Mouse (Mus musculus): ENCODE data around the gene Edn1. TPM values are rescaled to one million over a fixed set of nuclear protein-coding genes. Genes with fewer than 3 reads are reported as not detected.

The Edn1 gene
- polyA plus RNA-seq, 1 experiment from 2014 or later: 2.8 TPM

DNA sequence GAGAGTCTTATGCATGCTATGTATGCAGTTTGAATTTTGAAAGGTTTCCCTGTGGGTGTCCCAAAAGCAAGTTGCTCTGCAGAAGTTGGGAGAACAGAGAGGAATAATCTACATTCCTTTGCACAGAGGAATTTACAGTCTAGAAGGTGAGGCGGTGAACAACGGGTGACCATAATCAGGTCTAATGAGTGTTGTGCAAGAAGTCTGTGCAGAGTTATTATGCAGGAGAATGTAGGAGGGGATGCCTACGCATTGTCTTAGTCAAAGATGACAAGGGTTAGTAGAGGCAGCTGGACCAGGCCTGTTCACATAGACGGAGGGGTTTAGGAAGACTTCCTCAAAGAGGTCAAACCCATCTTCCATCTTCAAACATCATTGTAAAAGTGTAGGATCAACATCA is 14.5 kb upstream of the Edn1 start:
- Histone ChIP-seq H3K4me3 (replicated peaks; ENCODE audit: low read depth, low read length) (no peak overlapping the region), H3K4me1 (ENCODE audit: control insufficient read depth, insufficient read depth, low read length) (no peaks in the 10 kb centered on the region), H3K36me3 (ENCODE audit: control insufficient read depth, insufficient read depth, low read length) (no peaks in the 10 kb centered on the region), H3K4me2 (ENCODE audit: low read length) (no peak overlapping the region), H3K9me3 (ENCODE audit: control insufficient read depth, low read length) (no peaks in the 10 kb centered on the region), H3K9ac (replicated peaks; ENCODE audit: low read length) (no peak overlapping the region), H3K27ac (replicated peaks; ENCODE audit: low read depth, low read length) (no peak overlapping the region), H3K27me3 (ENCODE audit: control insufficient read depth, insufficient read depth, low read length) (no peaks in the 10 kb centered on the region)
- ATAC-seq (ENCODE audit: low FRiP score, low TSS enrichment) (no peak), DNase-seq (no peak)
- WGBS: 96% methylated on average over 4 of the region's 4 CpGs

GRCm38 (mm10) chr13:42292593-42292992 is 8.7 kb upstream of the Edn1 start:
- no peaks in the 10 kb centered on the region for H3K27me3 ChIP-seq (ENCODE audit: control insufficient read depth, insufficient read depth, low read length)
- ATAC-seq (ENCODE audit: low FRiP score, low TSS enrichment): no peak
- no peak for DNase-seq
- H3K4me3 ChIP-seq (replicated peaks; ENCODE audit: low read depth, low read length): no peak overlapping the region
- H3K27ac ChIP-seq (replicated peaks; ENCODE audit: low read depth, low read length): no peak overlapping the region
- H3K9me3 ChIP-seq (ENCODE audit: control insufficient read depth, low read length): no peaks in the 10 kb centered on the region
- H3K4me1 ChIP-seq (ENCODE audit: control insufficient read depth, insufficient read depth, low read length): 0 out of 2 replicates have a peak, but pooled peaks cover 2% of the 10 kb centered on the region
- 81% methylated on average over 5 of the region's 5 CpGs for WGBS
- H3K9ac ChIP-seq (replicated peaks; ENCODE audit: low read length): no peak overlapping the region
- H3K4me2 ChIP-seq (ENCODE audit: low read length): no peak overlapping the region
- H3K36me3 ChIP-seq (ENCODE audit: control insufficient read depth, insufficient read depth, low read length): no peaks in the 10 kb centered on the region

- peaks cover 13% of the 10 kb centered on the region for H3K4me1 ChIP-seq (ENCODE audit: control insufficient read depth, insufficient read depth, low read length)
- H3K4me2 ChIP-seq (ENCODE audit: low read length): no peak overlapping the region
- H3K4me3 ChIP-seq (replicated peaks; ENCODE audit: low read depth, low read length): no peak overlapping the region
- H3K9ac ChIP-seq (replicated peaks; ENCODE audit: low read length): no peak overlapping the region
- H3K36me3 ChIP-seq (ENCODE audit: control insufficient read depth, insufficient read depth, low read length): no peaks in the 10 kb centered on the region
- peaks cover 10% of the 10 kb centered on the region; the same call in 1 of the 2 replicates for H3K27me3 ChIP-seq (ENCODE audit: control insufficient read depth, insufficient read depth, low read length)
- H3K27ac ChIP-seq (replicated peaks; ENCODE audit: low read depth, low read length): no peak overlapping the region
- 75% methylated on average over 8 of the region's 8 CpGs for WGBS
- ATAC-seq (ENCODE audit: low FRiP score, low TSS enrichment) (no peak), DNase-seq (no peak)
- no peaks in the 10 kb centered on the region for H3K9me3 ChIP-seq (ENCODE audit: control insufficient read depth, low read length)
Observed at GRCm38 (mm10) chr13:42298302-42298701, 3.0 kb upstream of the Edn1 start.

DNA sequence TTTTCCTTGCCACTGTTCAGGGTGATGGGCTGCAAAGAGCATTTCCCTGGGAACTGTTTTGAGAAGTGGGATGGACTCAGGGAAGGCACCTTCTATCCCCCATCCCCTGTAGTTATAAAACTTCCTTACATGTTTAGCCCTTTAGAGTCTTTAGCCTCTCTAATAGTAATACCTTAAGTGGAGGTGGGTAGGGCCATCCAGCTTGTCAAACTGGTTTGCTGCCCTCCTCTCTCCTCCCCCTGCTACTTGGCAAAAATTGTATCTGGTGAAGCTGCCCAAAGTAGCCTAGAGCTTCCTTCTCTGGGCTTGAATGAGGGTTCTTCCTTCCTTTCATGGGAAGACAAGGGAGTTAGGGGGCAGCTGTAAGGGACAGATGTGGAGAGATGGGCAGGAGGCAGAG is 2.5 kb upstream of the Edn1 start:
- H3K27ac ChIP-seq (replicated peaks; ENCODE audit: low read depth, low read length): no peak overlapping the region
- H3K4me2 ChIP-seq (ENCODE audit: low read length): no peak overlapping the region
- H3K4me1 ChIP-seq (ENCODE audit: control insufficient read depth, insufficient read depth, low read length): peaks cover 11% of the 10 kb centered on the region
- DNase-seq: no peak
- H3K9me3 ChIP-seq (ENCODE audit: control insufficient read depth, low read length): no peaks in the 10 kb centered on the region
- no peak for ATAC-seq (ENCODE audit: low FRiP score, low TSS enrichment)
- H3K27me3 ChIP-seq (ENCODE audit: control insufficient read depth, insufficient read depth, low read length): peaks cover 13% of the 10 kb centered on the region; the same call in 1 of the 2 replicates
- no peaks in the 10 kb centered on the region for H3K36me3 ChIP-seq (ENCODE audit: control insufficient read depth, insufficient read depth, low read length)
- H3K4me3 ChIP-seq (replicated peaks; ENCODE audit: low read depth, low read length): no peak overlapping the region
- no peak overlapping the region for H3K9ac ChIP-seq (replicated peaks; ENCODE audit: low read length)

DNA sequence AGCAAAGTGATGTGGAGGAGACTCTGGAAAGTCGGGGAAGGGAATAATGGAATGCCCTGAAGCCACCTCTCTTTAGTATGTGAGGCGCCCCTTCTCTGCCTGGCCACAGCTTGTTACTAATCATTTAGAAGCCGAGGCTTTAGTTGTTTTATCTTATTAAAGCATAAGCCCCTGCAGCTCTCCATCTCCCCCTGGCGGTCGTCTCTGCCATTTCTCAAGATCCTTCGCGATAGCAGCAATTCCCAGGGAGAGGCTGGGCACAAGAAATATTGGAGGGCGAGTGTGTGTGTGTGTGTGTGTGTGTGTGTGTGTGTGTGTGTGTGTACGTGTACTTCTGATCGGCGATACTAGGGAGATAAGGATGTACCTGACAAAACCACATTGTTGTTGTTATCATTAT is 709 bp upstream of the Edn1 start:
- no peaks in the 10 kb centered on the region for H3K9me3 ChIP-seq (ENCODE audit: control insufficient read depth, low read length)
- peak overlapping the region; percentile 77 for H3K4me2 ChIP-seq (ENCODE audit: low read length)
- H3K9ac ChIP-seq (replicated peaks; ENCODE audit: low read length): no peak overlapping the region
- H3K36me3 ChIP-seq (ENCODE audit: control insufficient read depth, insufficient read depth, low read length): no peaks in the 10 kb centered on the region
- H3K4me3 ChIP-seq (replicated peaks; ENCODE audit: low read depth, low read length): peak overlapping the region; percentile 37
- H3K27ac ChIP-seq (replicated peaks; ENCODE audit: low read depth, low read length): no peak overlapping the region
- 3% methylated on average over 11 of the region's 11 CpGs for WGBS
- peaks cover 13% of the 10 kb centered on the region; the same call in 1 of the 2 replicates for H3K27me3 ChIP-seq (ENCODE audit: control insufficient read depth, insufficient read depth, low read length)
- peak; percentile 86 for DNase-seq
- ATAC-seq (ENCODE audit: low FRiP score, low TSS enrichment): no peak; the same call in 1 of the 2 replicates
- peaks cover 11% of the 10 kb centered on the region for H3K4me1 ChIP-seq (ENCODE audit: control insufficient read depth, insufficient read depth, low read length)

- DNase-seq (peak; percentile 60), ATAC-seq (ENCODE audit: low FRiP score, low TSS enrichment) (no peak)
- Histone ChIP-seq H3K9me3 (ENCODE audit: control insufficient read depth, low read length) (no peaks in the 10 kb centered on the region), H3K27me3 (ENCODE audit: control insufficient read depth, insufficient read depth, low read length) (peaks cover 13% of the 10 kb centered on the region; the same call in 1 of the 2 replicates), H3K4me2 (ENCODE audit: low read length) (peak overlapping the region; percentile 77), H3K4me1 (ENCODE audit: control insufficient read depth, insufficient read depth, low read length) (peaks cover 11% of the 10 kb centered on the region), H3K4me3 (replicated peaks; ENCODE audit: low read depth, low read length) (peak overlapping the region; percentile 37), H3K27ac (replicated peaks; ENCODE audit: low read depth, low read length) (no peak overlapping the region), H3K36me3 (ENCODE audit: control insufficient read depth, insufficient read depth, low read length) (no peaks in the 10 kb centered on the region), H3K9ac (replicated peaks; ENCODE audit: low read length) (peak overlapping the region; percentile 34; the same call in 1 of the 2 replicates)
- whole genome bisulfite sequencing: 4% methylated on average over 27 of the region's 27 CpGs
Observed at GRCm38 (mm10) chr13:42301961-42302861, 935 bp downstream of the Edn1 start.

GRCm38 (mm10) chr13:42303180-42303929 is 2.1 kb downstream of the Edn1 start:
- Histone ChIP-seq H3K9ac (replicated peaks; ENCODE audit: low read length) (no peak overlapping the region), H3K27me3 (ENCODE audit: control insufficient read depth, insufficient read depth, low read length) (peaks cover 13% of the 10 kb centered on the region; the same call in 1 of the 2 replicates), H3K36me3 (ENCODE audit: control insufficient read depth, insufficient read depth, low read length) (no peaks in the 10 kb centered on the region), H3K4me2 (ENCODE audit: low read length) (peak overlapping the region; percentile 77), H3K4me1 (ENCODE audit: control insufficient read depth, insufficient read depth, low read length) (peaks cover 11% of the 10 kb centered on the region), H3K9me3 (ENCODE audit: control insufficient read depth, low read length) (no peaks in the 10 kb centered on the region), H3K27ac (replicated peaks; ENCODE audit: low read depth, low read length) (no peak overlapping the region), H3K4me3 (replicated peaks; ENCODE audit: low read depth, low read length) (peak overlapping the region; percentile 37; the same call in 1 of the 2 replicates)
- 18% methylated on average over 11 of the region's 11 CpGs for WGBS
- ATAC-seq (ENCODE audit: low FRiP score, low TSS enrichment) (no peak), DNase-seq (peak; percentile 27)

DNA sequence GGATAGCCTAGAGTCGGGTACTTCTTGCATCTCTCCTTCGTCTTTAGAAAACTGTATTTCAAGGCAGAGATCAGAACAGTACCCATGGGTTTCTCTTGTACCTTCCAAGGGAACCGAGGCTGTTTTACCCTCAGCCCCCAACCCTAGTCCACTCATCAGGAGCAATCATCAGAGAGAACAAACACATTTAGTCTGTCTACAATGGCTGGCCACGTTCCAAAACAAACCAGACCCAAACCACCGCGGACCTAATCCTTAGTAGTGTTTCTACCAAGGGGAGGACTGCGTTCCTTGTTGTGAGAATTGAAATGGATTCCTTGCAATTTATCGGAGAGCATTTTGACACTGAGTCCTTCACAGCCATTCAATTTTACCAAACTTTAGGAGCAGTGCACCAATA is 2.9 kb downstream of the Edn1 start:
- H3K36me3 ChIP-seq (ENCODE audit: control insufficient read depth, insufficient read depth, low read length): no peaks in the 10 kb centered on the region
- no peak overlapping the region for H3K27ac ChIP-seq (replicated peaks; ENCODE audit: low read depth, low read length)
- no peak for ATAC-seq (ENCODE audit: low FRiP score, low TSS enrichment)
- no peak overlapping the region for H3K4me3 ChIP-seq (replicated peaks; ENCODE audit: low read depth, low read length)
- H3K27me3 ChIP-seq (ENCODE audit: control insufficient read depth, insufficient read depth, low read length): peaks cover 13% of the 10 kb centered on the region; the same call in 1 of the 2 replicates
- no peak overlapping the region for H3K9ac ChIP-seq (replicated peaks; ENCODE audit: low read length)
- H3K4me1 ChIP-seq (ENCODE audit: control insufficient read depth, insufficient read depth, low read length): peaks cover 11% of the 10 kb centered on the region
- no peak overlapping the region; the same call in 1 of the 2 replicates for H3K4me2 ChIP-seq (ENCODE audit: low read length)
- WGBS: 83% methylated on average over 8 of the region's 8 CpGs
- DNase-seq: no peak
- no peaks in the 10 kb centered on the region for H3K9me3 ChIP-seq (ENCODE audit: control insufficient read depth, low read length)
